Mouse (Mus musculus): ENCODE measurements around the gene Pth1r. TPM values are rescaled to one million over a fixed set of nuclear protein-coding genes. Genes with fewer than 3 reads are reported as not detected.
"Not testable (repeated sequence)": the region's sequence is repeated elsewhere in the genome, so short reads cannot be mapped to it uniquely, and the experiment has no call there.

Pth1r gene
- polyA plus RNA-seq, 1 experiment from 2014 or later, result 16.4 TPM

DNA sequence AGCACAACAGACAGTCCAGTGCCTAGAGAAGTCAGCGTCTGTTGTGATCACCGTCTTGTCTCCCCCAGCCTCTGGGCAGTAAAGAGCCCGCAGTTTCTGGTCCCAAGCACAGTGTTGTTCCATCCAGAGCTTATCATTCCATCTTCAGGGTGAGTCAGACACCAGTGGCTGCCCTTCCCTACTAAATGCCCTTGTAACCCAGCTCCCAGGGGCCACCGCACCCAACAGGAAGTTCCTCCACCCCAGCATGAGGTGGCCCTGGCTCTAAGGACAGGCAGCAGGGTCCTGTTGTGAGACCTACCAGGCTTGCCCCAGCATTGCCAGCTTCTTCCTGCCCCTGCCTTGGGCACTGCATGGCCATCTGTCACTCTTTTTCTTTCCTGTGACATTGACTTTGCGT is 61.4 kb downstream of the Pth1r start:
- Histone ChIP-seq H3K9ac (ENCODE audit: low read depth, low read length) (0 out of 2 replicates have a peak overlapping the region, but pooled peaks have one; percentile 35), H3K36me3 (ENCODE audit: control insufficient read depth, insufficient read depth, low read length) (no peaks in the 10 kb centered on the region)
- WGBS, result 64% methylated on average over 5 of the region's 5 CpGs

DNA sequence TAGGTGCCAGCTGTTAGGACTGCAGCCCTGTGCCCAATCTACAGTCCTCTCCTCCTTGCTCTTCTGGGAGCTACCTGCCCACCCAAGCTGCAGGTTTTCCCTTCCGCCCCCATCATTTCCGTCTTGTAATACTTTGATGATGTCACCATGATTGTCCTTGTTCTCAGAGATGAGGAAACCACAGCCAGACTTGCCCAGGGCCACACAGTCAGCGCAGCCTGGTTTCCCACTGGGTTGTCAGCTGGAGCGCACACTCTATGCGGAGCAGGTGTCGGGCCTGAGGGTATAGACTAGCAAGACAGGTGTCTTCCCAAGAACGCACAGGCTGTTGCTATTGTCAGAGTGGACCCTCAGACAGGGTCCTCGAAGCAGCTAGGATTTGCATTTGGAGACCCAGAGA is 61.8 kb downstream of the Pth1r start:
- Histone ChIP-seq H3K9ac (ENCODE audit: low read depth, low read length) (0 out of 2 replicates have a peak overlapping the region, but pooled peaks have one; percentile 35), H3K9me3 (ENCODE audit: control insufficient read depth, low read length) (no peaks in the 10 kb centered on the region), H3K4me3 (ENCODE audit: low read length) (no peak overlapping the region), H3K36me3 (ENCODE audit: control insufficient read depth, insufficient read depth, low read length) (no peaks in the 10 kb centered on the region), H3K27ac (ENCODE audit: low read length) (peak overlapping the region; percentile 92), H3K4me2 (ENCODE audit: low read depth, low read length) (no peak overlapping the region), H3K27me3 (replicated peaks; ENCODE audit: control insufficient read depth, insufficient read depth, low read length) (no peaks in the 10 kb centered on the region), H3K4me1 (ENCODE audit: control insufficient read depth, insufficient read depth, low read length) (peaks cover 49% of the 10 kb centered on the region)
- no peak; the same call in 1 of the 2 replicates for ATAC-seq
- 84% methylated on average over 8 of the region's 8 CpGs for WGBS

More for the DNA sequence above, 61.4 kb downstream of the Pth1r start:
- peak; percentile 79 for ATAC-seq
- Histone ChIP-seq H3K27me3 (replicated peaks; ENCODE audit: control insufficient read depth, insufficient read depth, low read length) (no peaks in the 10 kb centered on the region), H3K9me3 (ENCODE audit: control insufficient read depth, low read length) (no peaks in the 10 kb centered on the region), H3K27ac (ENCODE audit: low read length) (peak overlapping the region; percentile 92), H3K4me3 (ENCODE audit: low read length) (no peak overlapping the region), H3K4me1 (ENCODE audit: control insufficient read depth, insufficient read depth, low read length) (peaks cover 49% of the 10 kb centered on the region), H3K4me2 (ENCODE audit: low read depth, low read length) (no peak overlapping the region)

DNA sequence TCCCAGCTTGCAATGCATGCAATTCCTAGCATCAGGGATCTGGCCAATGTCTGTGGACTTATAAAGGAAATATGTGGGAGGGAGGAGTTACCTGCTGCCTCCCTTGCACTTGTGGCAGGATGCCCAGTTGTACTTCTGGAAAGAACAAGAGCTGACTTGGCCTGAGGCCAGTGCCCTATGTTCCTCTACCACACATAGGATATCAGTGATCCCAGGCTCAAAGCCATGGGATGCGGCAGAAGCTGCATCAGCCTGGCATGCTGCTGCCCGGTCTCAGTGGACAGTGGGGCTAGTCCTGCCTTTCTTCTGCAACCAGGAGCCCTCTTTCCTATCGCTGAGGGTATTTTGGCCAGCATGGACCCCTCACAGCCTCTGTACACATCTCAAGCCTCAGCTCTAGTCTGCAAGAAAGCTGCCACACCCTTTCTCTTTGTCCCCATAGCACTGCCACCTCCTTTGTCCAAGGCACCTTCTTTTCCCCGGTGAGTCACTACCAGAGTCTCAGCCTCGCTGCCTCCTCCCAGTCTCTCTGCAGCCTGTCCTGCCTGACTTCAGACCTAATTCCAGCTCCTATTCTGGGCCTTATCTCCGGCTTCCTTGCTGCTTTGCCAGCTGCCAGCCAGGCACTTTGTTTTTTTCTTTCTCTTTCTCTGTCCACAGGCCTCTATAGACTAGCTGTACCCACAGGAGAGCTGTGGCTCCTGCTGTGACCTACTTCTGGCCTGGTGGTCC is 62.7 kb downstream of the Pth1r start:
- ATAC-seq, result peak; percentile 50
- no peak overlapping the region for H3K4me3 ChIP-seq (ENCODE audit: low read length)
- H3K4me2 ChIP-seq (ENCODE audit: low read depth, low read length), result 0 out of 2 replicates have a peak overlapping the region, but pooled peaks have one; percentile 4
- H3K27ac ChIP-seq (ENCODE audit: low read length), result peak overlapping the region; percentile 92
- H3K27me3 ChIP-seq (replicated peaks; ENCODE audit: control insufficient read depth, insufficient read depth, low read length), result no peaks in the 10 kb centered on the region
- H3K36me3 ChIP-seq (ENCODE audit: control insufficient read depth, insufficient read depth, low read length), result no peaks in the 10 kb centered on the region
- H3K4me1 ChIP-seq (ENCODE audit: control insufficient read depth, insufficient read depth, low read length), result peaks cover 49% of the 10 kb centered on the region
- no peaks in the 10 kb centered on the region for H3K9me3 ChIP-seq (ENCODE audit: control insufficient read depth, low read length)
- WGBS, result 45% methylated on average over 6 of the region's 6 CpGs
- H3K9ac ChIP-seq (ENCODE audit: low read depth, low read length), result peak overlapping the region; percentile 38; the same call in 1 of the 2 replicates

DNA sequence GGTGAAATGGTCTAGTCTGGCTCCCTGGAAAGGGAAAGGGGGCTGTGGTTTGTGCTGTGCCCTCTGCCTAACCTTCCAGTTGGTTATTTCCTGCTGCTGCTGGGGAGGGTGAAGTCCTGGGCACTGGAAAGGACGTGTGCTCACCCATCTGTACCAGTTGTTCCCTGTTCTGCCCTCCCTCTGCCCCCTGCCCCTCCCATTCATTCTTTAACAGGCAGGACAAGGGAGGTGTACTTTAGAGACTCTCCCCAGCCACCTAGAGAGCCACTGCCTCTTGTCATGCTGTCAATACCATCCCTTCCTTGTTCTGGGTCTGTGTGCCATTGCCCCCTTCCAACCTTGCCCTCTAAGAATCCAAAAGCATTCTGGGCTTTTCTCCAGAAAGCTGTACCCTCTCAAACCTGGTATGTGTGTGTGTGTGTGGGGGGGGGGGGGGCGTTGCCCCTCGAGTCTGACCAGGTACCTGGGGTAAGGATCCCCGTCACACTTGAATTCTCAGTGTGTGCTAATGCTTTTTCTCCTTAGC is 63.3 kb downstream of the Pth1r start:
- Histone ChIP-seq H3K27ac (ENCODE audit: low read length) (peak overlapping the region; percentile 92), H3K4me3 (ENCODE audit: low read length) (no peak overlapping the region), H3K27me3 (replicated peaks; ENCODE audit: control insufficient read depth, insufficient read depth, low read length) (no peaks in the 10 kb centered on the region), H3K4me2 (ENCODE audit: low read depth, low read length) (no peak overlapping the region), H3K9me3 (ENCODE audit: control insufficient read depth, low read length) (no peaks in the 10 kb centered on the region), H3K36me3 (ENCODE audit: control insufficient read depth, insufficient read depth, low read length) (no peaks in the 10 kb centered on the region), H3K9ac (ENCODE audit: low read depth, low read length) (peak overlapping the region; percentile 20), H3K4me1 (ENCODE audit: control insufficient read depth, insufficient read depth, low read length) (peaks cover 45% of the 10 kb centered on the region)
- 48% methylated on average over 4 of the region's 4 CpGs for WGBS
- ATAC-seq, result peak; percentile 45

DNA sequence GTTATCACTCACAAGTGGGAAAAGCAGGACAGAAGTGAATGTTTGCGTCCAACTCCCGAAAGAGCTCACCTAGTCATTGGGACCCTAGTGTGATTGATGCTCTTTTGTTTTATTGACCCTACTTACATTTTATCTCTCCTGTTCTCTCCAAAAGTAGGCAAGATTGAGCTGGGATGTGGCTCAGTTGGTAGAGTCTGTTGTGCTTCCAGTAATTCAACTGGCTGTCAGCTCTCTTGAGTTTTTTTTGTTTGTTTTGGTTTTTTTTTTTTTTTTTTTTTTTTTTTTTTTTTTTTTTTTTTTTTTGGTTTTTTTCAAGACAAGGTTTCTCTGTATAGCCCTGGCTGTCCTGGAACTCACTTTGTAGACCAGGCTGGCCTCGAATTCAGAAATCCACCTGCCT is 64.2 kb downstream of the Pth1r start:
- H3K9ac ChIP-seq (ENCODE audit: low read depth, low read length); H3K27ac ChIP-seq (ENCODE audit: low read length); H3K27me3 ChIP-seq (replicated peaks; ENCODE audit: control insufficient read depth, insufficient read depth, low read length); H3K36me3 ChIP-seq (ENCODE audit: control insufficient read depth, insufficient read depth, low read length); H3K4me3 ChIP-seq (ENCODE audit: low read length); H3K4me2 ChIP-seq (ENCODE audit: low read depth, low read length); ATAC-seq; H3K9me3 ChIP-seq (ENCODE audit: control insufficient read depth, low read length): not testable (repeated sequence)
- H3K4me1 ChIP-seq (ENCODE audit: control insufficient read depth, insufficient read depth, low read length), result peaks cover 51% of the 10 kb centered on the region
- 76% methylated on average over 3 of the region's 3 CpGs for WGBS

DNA sequence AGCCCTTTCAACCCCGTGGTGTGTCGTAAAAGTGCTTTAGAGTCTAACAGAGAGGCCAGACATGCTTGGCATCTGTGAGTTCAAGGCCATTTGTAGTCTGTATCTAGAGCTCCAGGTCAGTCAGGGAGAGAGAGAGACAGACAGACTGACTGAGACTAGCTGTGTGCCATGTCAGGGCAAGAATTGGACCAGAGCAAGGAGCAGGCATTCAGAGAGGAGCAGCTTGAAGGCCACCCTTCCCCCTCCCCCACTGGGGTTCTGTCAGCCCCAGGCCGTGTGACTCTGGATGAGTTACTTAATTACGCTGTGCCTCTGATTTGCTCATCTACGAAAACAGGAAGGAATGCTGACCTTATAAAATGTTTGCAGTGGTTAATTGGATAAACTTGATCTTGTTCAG is 64.7 kb downstream of the Pth1r start:
- WGBS, result 51% methylated on average over 5 of the region's 5 CpGs
- H3K9me3 ChIP-seq (ENCODE audit: control insufficient read depth, low read length), result no peaks in the 10 kb centered on the region
- H3K36me3 ChIP-seq (ENCODE audit: control insufficient read depth, insufficient read depth, low read length), result no peaks in the 10 kb centered on the region
- ATAC-seq, result no peak
- H3K27me3 ChIP-seq (replicated peaks; ENCODE audit: control insufficient read depth, insufficient read depth, low read length), result no peaks in the 10 kb centered on the region
- H3K4me3 ChIP-seq (ENCODE audit: low read length), result no peak overlapping the region
- peaks cover 56% of the 10 kb centered on the region for H3K4me1 ChIP-seq (ENCODE audit: control insufficient read depth, insufficient read depth, low read length)
- 0 out of 2 replicates have a peak overlapping the region, but pooled peaks have one; percentile 15 for H3K27ac ChIP-seq (ENCODE audit: low read length)
- H3K4me2 ChIP-seq (ENCODE audit: low read depth, low read length), result no peak overlapping the region
- no peak overlapping the region for H3K9ac ChIP-seq (ENCODE audit: low read depth, low read length)

DNA sequence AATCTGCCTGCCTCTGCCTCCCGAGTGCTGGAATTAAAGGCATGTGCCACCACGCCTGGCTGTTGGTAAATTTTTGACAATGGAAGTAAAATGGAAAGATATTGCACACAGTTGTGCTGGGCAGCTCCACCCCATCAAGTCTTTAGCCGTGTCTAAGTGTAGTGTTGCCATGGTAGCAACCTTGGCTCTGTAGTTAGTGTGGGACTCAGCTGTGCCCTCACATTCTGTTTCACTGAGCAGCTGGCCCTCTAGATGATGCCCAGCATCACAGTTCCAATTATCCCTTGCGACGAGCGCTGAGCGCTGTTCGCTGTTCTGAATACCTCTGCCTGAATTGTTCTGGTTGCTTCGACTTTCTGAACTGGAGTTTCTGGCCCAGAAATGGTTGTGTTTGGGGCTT is 65.1 kb downstream of the Pth1r start:
- Histone ChIP-seq H3K4me2 (ENCODE audit: low read depth, low read length) (no peak overlapping the region), H3K9ac (ENCODE audit: low read depth, low read length) (no peak overlapping the region), H3K27ac (ENCODE audit: low read length) (no peak overlapping the region), H3K27me3 (replicated peaks; ENCODE audit: control insufficient read depth, insufficient read depth, low read length) (no peaks in the 10 kb centered on the region), H3K9me3 (ENCODE audit: control insufficient read depth, low read length) (no peaks in the 10 kb centered on the region), H3K36me3 (ENCODE audit: control insufficient read depth, insufficient read depth, low read length) (no peaks in the 10 kb centered on the region), H3K4me3 (ENCODE audit: low read length) (no peak overlapping the region), H3K4me1 (ENCODE audit: control insufficient read depth, insufficient read depth, low read length) (peaks cover 57% of the 10 kb centered on the region)
- 71% methylated on average over 9 of the region's 9 CpGs for WGBS
- no peak for ATAC-seq

DNA sequence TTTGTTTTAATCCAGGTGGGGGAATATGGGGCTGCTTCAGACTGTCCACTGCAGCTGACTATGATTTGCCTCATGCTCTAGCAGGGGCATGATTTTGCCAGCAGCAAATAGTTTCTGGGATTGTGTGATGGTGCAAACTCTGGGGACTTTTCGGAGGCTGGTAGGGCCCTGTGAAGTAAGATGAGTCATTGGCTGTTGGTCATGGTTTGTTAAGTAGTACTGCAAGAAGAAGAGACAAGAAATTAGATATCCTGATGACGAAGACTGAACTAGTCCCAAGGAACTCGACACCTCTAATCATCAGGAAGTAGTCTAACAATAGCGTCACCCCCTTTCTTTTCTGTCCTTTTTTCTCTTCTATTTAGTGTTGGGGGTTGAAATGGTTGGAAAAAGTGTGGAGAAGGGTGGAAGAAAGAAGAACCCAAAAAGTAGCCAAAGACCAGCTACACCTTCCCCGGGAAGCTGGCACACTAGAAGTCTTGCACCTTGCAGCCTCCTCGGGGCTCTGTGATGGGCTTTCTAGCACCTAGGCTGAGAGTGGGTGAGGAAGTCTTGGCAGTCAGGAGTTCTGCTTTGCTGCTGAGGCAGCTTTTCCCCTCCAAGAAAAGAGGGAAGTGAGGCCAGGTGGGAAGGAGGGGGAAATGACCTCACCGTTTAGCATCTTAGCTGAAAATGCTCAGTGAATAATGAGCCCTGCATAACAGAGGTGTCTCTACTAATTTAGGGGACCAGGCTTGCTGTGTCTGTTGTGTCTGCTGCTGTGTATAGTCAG is 66.0 kb downstream of the Pth1r start:
- H3K4me1 ChIP-seq (ENCODE audit: control insufficient read depth, insufficient read depth, low read length), result peaks cover 57% of the 10 kb centered on the region
- no peak overlapping the region for H3K4me3 ChIP-seq (ENCODE audit: low read length)
- H3K9ac ChIP-seq (ENCODE audit: low read depth, low read length), result no peak overlapping the region; the same call in 1 of the 2 replicates
- H3K4me2 ChIP-seq (ENCODE audit: low read depth, low read length), result no peak overlapping the region
- H3K27me3 ChIP-seq (replicated peaks; ENCODE audit: control insufficient read depth, insufficient read depth, low read length), result no peaks in the 10 kb centered on the region
- ATAC-seq, result no peak
- WGBS, result 82% methylated on average over 7 of the region's 7 CpGs
- H3K9me3 ChIP-seq (ENCODE audit: control insufficient read depth, low read length), result no peaks in the 10 kb centered on the region
- H3K36me3 ChIP-seq (ENCODE audit: control insufficient read depth, insufficient read depth, low read length), result no peaks in the 10 kb centered on the region
- no peak overlapping the region for H3K27ac ChIP-seq (ENCODE audit: low read length)

DNA sequence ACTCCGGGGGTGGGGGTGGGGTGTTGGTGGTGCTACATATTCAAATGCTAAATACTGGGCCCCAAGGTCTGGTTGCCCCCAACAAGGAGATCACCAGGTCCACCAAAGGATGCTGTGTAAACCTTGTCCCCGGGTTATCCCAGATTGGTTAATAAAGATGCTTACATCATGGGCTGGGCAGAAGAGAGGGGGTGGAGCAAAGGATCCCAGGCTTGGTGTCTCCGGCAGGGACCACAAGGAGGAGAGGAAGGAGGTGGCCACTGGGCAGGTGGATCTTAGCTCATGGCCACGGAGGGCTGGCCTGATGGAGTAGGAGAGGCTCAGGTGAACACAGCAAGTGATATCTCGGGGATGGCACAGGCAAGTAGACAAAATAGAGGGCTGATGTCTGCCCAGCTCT is 68.1 kb downstream of the Pth1r start:
- H3K4me1 ChIP-seq (ENCODE audit: control insufficient read depth, insufficient read depth, low read length), result peaks cover 40% of the 10 kb centered on the region
- WGBS, result 71% methylated on average over 5 of the region's 5 CpGs

More for the DNA sequence above, 68.1 kb downstream of the Pth1r start:
- no peak overlapping the region for H3K4me3 ChIP-seq (ENCODE audit: low read length)
- no peak overlapping the region for H3K27ac ChIP-seq (ENCODE audit: low read length)
- H3K4me2 ChIP-seq (ENCODE audit: low read depth, low read length), result no peak overlapping the region
- no peak overlapping the region for H3K9ac ChIP-seq (ENCODE audit: low read depth, low read length)
- no peaks in the 10 kb centered on the region for H3K27me3 ChIP-seq (replicated peaks; ENCODE audit: control insufficient read depth, insufficient read depth, low read length)
- no peaks in the 10 kb centered on the region for H3K36me3 ChIP-seq (ENCODE audit: control insufficient read depth, insufficient read depth, low read length)
- H3K9me3 ChIP-seq (ENCODE audit: control insufficient read depth, low read length), result no peaks in the 10 kb centered on the region
- ATAC-seq, result no peak
